Mouse (Mus musculus) Patski (cell line): ENCODE results near the gene Gzma. TPM values are rescaled to one million over a fixed set of nuclear protein-coding genes. Genes with fewer than 3 reads are reported as not detected.

ENCODE experiments used
- ATAC-seq: fragments of 100-300 bp; one replicate; pipeline ENCODE4 v1.8.0; 2021
- CTCF ChIA-PET: fragments of 350-600 bp; sonication (Branson Sonifier 250); formaldehyde crosslinking; loops from one replicate; lab custom pipeline; 2022; ENCODE audit warnings: inconsistent platforms; lab: Charles Lee
- POLR2A ChIA-PET: fragments of 350-600 bp; sonication (Branson Sonifier 250); formaldehyde crosslinking; loops from one replicate; lab custom pipeline; 2022; ENCODE audit warnings: antibody characterized with exemption, inconsistent platforms; lab: Charles Lee
- DNase-seq: peaks from one replicate; pipeline ENCODE4 v3.0.0-alpha.2; 2011; ENCODE audit warnings: low read depth, low spot score
- H3K27me3 ChIP-seq: fragments of 371-371 bp; one replicate; pipeline ENCODE4 v1.5.1; 2021
- CTCF ChIP-seq: fragments of 100-300 bp; IDR thresholded peaks from one replicate; pipeline ENCODE4 v1.5.1; 2021
- in situ Hi-C: fragments of 300-500 bp; cut with MboI; formaldehyde crosslinking; loops from 3 replicates; pipeline ENCODE4 v1.11.1; 2018; ENCODE audit warnings: low pct_unique_long_range_greater_than_20kb, mixed read lengths
- polyA plus RNA-seq: library from polyadenylated mRNA; unstranded; gene quantifications from one replicate; pipeline ENCODE4 v1.2.3, GENCODE M21; 2021

Gene Gzma
- polyA plus RNA-seq, 1 experiment from 2014 or later: not detected

DNA sequence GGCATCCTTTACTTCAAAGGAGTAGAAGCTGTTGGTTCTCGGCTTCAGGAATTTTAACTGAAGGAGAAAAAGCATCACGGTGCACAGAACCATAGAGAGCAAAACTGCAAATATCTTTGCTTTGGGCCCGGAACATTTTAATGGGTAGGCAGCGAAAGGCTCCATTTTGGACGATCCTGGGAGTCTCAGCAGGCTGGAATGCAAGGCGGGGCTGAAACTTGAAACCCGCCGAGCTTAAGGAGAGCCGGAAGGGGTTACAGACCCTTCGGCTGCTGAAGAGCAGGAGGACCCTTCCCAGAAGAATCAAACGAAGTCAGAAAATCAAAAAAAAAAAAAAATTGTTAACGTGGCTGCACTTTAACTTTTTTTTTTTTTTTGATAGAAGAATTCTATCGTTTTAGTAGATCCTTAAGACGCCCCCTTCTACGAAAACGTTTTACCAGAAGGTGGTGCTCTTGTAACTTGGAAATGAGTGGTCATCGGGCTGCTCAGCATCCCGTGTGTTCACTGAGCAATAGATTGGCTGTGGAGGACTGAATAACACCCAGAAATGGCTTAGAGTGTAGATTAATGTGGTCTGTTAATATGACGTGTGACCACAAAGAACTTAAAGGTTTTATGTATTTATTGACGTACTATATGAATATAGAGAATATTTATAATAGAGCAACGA is 54.4 kb downstream of the Gzma start, which contains the start of gene Gpx8:
Gene Gpx8 (minus strand): TSS at position 200 of the 673 bp plus-strand sequence.
- DNase-seq (peak; percentile 48), ATAC-seq (peak; percentile 93)
- ChIA-PET CTCF (interaction anchor here (0.6 to 4.9 kb wide), 11 partner anchors 9 to 572 kb away, joined by 3 to 35 read pairs (median 3); partner anchors contain the start of gene Snx18), POLR2A (interaction anchor here (0.6 to 0.7 kb wide), 3 partner anchors 128 to 1709 kb away, joined by 3 to 7 read pairs (median 4); no protein-coding TSS in a partner anchor)
- peak; percentile 79 for TF ChIP-seq CTCF
- no peaks in the 10 kb centered on the region for H3K27me3 ChIP-seq
- in situ Hi-C loops: loop anchor here (5.0 kb wide), 1 partner anchor 571 kb away; the partner anchor contains the start of gene Snx18

DNA sequence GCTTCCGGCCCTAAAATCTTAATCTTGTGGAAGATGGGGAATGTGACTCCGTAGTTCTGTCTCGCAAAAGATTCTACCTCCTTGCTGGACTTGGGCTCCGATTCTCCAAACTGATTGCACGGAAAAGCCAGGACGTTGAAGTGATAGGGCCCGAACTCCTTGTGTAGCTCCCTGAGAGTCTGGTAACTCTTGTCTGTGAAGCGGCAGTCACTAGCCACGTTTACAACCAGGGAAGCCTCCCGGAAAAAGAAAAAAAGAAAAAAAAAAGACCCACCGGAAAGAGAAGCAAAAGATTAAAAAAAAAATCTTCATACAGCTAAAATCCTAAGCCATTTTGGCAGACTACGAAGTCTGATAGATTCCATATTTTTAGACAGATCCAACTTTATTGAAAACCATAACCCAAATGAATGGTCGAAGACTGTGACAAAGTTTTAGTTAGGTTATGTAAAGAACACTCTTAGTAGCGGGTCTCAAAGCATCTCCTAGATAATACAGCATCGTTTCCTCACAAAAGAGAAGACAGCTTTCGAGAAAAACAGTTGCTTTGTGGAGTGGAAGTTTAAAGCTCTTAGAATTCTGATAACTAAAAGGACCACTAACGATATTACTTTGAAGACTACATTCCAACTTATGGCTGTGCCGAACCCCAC is 55.2 kb downstream of the Gzma start:
- TF ChIP-seq CTCF: no peak
- DNase-seq (no peak), ATAC-seq (no peak)
- H3K27me3 ChIP-seq: no peaks in the 10 kb centered on the region
- ChIA-PET CTCF (interaction anchor here (0.6 to 4.9 kb wide), 12 partner anchors 9 to 573 kb away, joined by 3 to 35 read pairs (median 3); partner anchors contain the start of gene Snx18), POLR2A (interaction anchor here (0.6 to 0.7 kb wide), 4 partner anchors 13 to 1709 kb away, joined by 3 to 7 read pairs (median 4); no protein-coding TSS in a partner anchor)
- in situ Hi-C loops: loop anchor here (5.0 kb wide), 1 partner anchor 572 kb away; the partner anchor contains the start of gene Snx18

DNA sequence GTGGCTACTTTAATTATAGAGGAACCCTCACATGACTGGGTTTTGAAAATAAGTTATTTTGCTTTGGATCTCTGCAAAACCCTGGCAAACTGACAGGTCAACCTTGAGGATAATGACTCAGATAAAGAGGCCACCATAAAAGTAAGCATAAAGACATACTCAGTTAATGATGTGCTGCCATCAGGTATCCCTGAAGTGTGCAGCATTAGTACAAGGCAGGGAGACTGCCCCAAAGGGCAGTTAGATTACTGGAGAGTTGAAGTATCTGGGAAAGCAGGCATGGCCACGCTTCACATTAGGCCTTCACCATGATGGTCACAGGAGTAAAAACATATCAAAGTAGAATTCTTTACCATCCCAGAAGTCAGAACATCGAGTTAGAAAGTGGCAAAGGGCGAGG is 55.9 kb downstream of the Gzma start:
- H3K27me3 ChIP-seq: no peaks in the 10 kb centered on the region
- ChIA-PET POLR2A (no interaction called here), CTCF (interaction anchor here (1.1 to 4.9 kb wide), 4 partner anchors 8 to 221 kb away, joined by 3 to 35 read pairs (median 14); no protein-coding TSS in a partner anchor)
- DNase-seq (no peak), ATAC-seq (no peak)
- TF ChIP-seq CTCF: no peak
- in situ Hi-C loops: loop anchor here (5.0 kb wide), 1 partner anchor 572 kb away; the partner anchor contains the start of gene Snx18

Other genes with a start within 250 kb of the Gzma start
- 49.8 TPM for gene Mtrex, start 173.6 kb downstream of the Gzma start, polyA plus RNA-seq
- gene Dhx29, start 173.5 kb downstream of the Gzma start, polyA plus RNA-seq: 15.9 TPM
- 0.12 TPM for gene Ccno, start 113.2 kb downstream of the Gzma start, polyA plus RNA-seq
- 0.03 TPM for gene Mcidas, start 107.1 kb downstream of the Gzma start, polyA plus RNA-seq
- not detected for gene Cdc20b, start 65.9 kb downstream of the Gzma start, polyA plus RNA-seq
- gene Gpx8, start 54.6 kb downstream of the Gzma start, polyA plus RNA-seq: 105 TPM
- gene Esm1, start 108.7 kb upstream of the Gzma start, polyA plus RNA-seq: not detected
- gene Gzmk, start 124.9 kb upstream of the Gzma start, polyA plus RNA-seq: not detected
- gene BC067074, start 192.2 kb upstream of the Gzma start, polyA plus RNA-seq: 0.08 TPM